Mouse (Mus musculus) embryonic fibroblast, embryonic 13.5 days (primary cell): ENCODE measurements around the gene Pard6b.

ENCODE experiments used
- CTCF ChIP-seq: IDR thresholded peaks from 2 replicates; pipeline ENCODE4 v1.5.1; 2011; ENCODE audit warnings: mild to moderate bottlenecking, control low read depth, low read length, moderate library complexity, borderline replicate concordance; ENCODE audit not compliant: insufficient read depth
- POLR2A ChIP-seq: IDR thresholded peaks from 2 replicates; pipeline ENCODE4 v1.6.1; 2011; ENCODE audit warnings: low read depth, mild to moderate bottlenecking, control low read depth, low read length, moderate library complexity

GRCm38 (mm10) chr2:168117967-168118366, 37.2 kb downstream of the Pard6b start:
- no peak for TF ChIP-seq CTCF
- no peak for TF ChIP-seq POLR2A
